Mouse (Mus musculus) right cerebral cortex, adult 18-20 months (tissue): ENCODE data around the gene Nudt9.
"Not testable (repeated sequence)": the region's sequence is repeated elsewhere in the genome, so short reads cannot be mapped to it uniquely, and the experiment has no call there.

Experiments
- DNase-seq: peaks from one replicate; pipeline ENCODE4 v3.0.0; 2022; ENCODE audit warnings: mixed read lengths

The Nudt9 gene

DNA sequence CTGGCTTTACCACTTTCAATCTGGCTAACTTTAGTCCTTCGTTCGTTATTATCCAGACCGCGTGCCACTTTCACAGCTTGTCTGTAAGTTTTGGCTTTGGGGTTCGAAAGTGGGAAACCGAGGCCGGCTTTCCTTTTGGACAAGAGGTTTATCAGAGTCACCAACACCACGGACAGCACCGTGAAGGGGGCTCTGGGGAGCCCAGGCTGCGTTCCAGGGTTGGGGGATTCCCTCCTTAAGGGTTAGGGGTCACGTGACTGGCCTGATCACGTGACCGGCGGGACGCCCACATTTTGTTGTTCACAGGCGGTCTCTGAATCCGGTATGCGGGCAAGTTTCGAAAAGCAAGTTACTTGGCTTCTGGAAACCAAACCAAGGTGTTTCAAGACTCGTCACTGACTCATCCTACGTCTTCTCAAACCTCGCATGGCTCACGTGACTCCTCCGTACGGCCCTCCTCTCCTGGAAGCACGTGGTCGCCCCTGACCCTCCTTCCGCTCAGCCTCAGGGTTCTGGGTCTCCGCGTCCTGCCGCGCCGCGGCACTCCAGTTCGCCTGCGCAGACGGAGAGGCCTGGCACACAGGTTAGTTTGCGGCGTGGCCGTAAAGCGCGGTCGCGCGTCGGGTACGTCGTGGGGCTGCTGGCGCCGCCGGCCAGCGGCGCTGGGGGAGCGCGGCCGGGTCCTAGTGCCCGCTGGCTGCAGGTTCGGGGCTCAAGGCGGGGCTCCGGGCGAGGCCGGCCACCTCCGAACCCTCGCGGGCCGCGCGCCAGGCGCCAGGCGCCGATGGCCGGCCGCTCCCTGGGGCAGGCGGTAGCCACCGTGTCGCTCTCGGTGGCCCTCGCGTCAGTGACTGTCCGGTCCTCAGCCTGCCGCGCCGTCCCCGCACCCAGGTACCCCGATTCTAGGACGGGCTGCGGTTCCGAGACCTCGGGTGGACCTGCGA is at the start of gene Nudt9:
Gene Nudt9, plus strand, starts transcription at position 51 of the 944 bp plus-strand sequence.
- peak; percentile 99 for DNase-seq

GRCm38 (mm10) chr5:103998739-103999138 is 47.4 kb upstream of the Nudt9 start:
- peak; percentile 14 for DNase-seq

DNA sequence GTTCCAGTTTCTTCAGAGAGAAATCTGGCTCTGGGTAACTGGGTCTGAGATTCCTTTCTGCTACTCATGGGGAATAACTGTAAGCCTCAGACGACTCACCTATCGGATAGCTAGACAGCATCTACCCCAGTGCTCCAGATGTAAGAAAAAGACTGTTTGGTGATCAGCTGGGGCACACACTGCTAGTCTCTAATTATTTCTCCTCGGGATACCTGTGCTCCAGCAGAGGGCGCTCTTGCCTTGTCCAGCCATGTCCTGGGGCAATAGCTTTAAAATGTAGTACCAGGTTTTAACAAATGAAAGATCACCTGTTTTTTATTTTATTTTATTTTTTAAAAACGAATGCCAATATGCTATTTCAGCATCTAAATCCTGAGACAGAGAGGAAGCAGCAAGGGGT is 46.4 kb upstream of the Nudt9 start:
- DNase-seq: peak; percentile 76

GRCm38 (mm10) chr5:104002549-104003255 is 43.4 kb upstream of the Nudt9 start:
- DNase-seq: no peak

GRCm38 (mm10) chr5:104003256-104003931 is 42.7 kb upstream of the Nudt9 start:
- DNase-seq: no peak

DNA sequence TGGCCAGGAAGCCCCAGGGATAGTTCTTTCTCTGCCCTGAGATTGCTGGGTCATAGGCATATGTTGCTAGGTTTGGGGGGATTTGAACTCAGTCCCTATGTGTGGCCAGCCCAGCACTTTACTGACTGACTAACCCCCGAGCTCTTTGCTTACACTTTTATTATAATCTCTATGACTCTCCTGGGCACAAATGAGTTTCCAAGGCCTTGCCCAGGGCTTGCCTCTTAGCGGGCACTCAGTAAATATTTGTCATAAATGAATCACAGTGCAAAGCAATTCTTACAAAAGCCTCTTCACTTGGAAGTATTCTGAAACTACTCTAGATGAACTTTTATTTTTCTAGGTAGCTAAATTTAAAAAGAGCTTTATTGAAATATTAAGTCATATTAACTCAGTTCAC is 42.2 kb upstream of the Nudt9 start:
- DNase-seq: no peak

- DNase-seq: no peak
These were observed 39.3 kb upstream of the Nudt9 start for GRCm38 (mm10) chr5:104006811-104007210.

DNA sequence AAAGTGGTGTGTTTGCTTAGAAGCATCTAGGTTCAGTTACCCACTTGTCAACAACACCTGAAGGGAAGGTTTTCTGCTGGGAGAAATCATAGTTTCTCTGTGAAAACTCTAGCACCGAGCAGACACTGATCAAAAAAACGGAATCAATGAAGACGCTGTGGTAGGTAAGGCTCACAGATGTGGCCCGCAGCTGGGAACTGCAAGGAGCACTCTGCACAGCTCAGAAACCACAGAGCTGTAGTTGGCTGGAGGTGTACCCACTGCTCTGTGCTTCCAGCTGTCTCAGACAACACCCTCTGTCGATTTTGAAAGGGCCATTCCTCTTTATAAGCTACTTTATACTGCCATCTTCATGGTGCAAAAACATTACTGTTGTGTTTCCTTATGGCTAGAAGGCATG is 38.3 kb upstream of the Nudt9 start:
- DNase-seq: no peak

- DNase-seq: no peak
These were observed 36.7 kb upstream of the Nudt9 start for GRCm38 (mm10) chr5:104009421-104009820.

DNA sequence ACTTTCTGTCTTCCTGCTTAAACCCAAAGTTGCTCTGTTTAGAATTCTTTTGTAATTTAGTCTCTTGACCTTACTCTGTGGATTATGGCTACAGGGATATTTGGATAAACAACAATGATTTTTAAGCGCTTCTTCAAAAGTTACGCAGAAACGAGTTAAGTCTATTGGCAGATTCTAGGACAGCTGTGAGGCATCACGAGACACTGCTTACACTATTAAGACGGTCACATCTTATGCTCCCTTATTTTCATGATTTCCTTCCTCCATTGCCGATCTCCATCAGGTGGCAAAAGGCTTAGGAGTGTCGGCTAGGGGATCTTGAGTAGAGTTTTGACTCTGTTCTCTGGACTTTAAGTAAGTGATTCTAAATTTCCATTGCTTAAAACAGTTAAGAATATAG is 35.8 kb upstream of the Nudt9 start:
- no peak for DNase-seq

GRCm38 (mm10) chr5:104011419-104011818 is 34.7 kb upstream of the Nudt9 start:
- DNase-seq: no peak

- DNase-seq: peak; percentile 71
These were observed 24.3 kb upstream of the Nudt9 start, which contains the start of gene Hsd17b11 for GRCm38 (mm10) chr5:104021597-104022378. Gene Hsd17b11 (minus strand): TSS chr5:104021919.

DNA sequence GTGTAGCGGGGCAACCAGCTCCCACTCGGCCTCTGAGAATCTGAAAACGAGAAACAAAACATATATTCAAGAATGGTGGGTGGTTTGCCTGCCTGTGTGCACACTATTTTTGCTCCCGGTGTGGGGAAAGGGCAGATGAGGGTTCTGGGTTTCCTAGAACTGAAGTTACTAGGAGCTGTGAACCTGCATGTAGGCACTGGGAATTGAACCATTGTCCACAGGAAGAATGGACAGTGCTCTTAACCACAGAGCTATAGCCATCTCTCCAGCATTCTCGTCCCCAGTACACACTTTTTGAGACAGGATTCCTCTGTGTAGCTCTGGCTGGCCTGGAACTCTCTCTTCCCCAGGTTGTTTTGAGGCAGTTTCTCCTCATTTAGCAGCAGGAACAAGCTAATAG is 23.5 kb upstream of the Nudt9 start:
- no peak for DNase-seq

GRCm38 (mm10) chr5:104023289-104024020 is 22.7 kb upstream of the Nudt9 start:
- no peak for DNase-seq

DNA sequence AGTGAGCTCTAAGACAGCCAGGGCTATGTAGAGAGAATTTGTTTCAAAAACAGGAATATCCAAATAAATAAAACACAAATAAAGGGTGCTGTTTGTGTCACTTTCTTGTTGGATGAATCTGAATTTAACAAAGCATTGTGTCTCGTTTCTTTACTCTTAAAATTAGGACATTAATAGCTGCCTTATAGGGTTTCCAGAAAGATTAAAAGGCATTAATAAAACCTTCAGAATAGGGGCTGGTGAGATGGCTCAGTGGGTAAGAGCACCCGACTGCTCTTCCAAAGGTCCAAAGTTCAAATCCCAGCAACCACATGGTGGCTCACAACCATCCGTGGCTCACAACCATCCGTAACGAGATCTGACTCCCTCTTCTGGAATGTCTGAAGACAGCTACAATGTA is 21.9 kb upstream of the Nudt9 start:
- not testable (repeated sequence) for DNase-seq

GRCm38 (mm10) chr5:104024762-104025161 is 21.3 kb upstream of the Nudt9 start:
- DNase-seq: no peak

DNA sequence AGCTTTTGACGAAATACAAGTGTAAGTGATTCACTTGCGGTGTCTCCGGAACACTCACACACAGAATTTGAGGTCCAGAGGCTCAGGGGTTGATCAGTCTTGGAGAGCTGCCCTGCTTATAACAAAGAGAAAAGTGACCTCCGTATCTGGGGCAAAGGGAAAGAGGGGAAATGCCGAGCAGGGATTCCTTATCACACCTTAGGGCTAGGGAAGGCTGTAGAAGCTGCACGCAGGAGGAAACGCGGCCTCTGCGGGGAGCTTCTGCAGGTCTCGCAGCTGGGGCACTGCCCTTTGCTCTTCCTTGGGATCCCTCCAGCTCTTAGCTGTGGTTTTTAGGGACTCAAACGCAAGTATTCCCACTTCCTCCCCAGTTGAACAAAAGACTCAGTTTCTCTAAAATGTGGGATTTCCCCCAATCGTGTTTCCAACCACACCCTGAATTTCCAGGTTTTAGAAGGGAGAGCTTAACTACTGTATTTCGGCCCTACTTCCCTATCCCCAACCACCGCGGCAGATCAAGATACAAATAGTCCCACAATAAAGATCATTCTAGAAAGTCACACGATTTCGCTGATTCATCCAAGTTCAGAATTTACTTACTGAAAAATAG is 20.8 kb upstream of the Nudt9 start:
- no peak for DNase-seq

DNA sequence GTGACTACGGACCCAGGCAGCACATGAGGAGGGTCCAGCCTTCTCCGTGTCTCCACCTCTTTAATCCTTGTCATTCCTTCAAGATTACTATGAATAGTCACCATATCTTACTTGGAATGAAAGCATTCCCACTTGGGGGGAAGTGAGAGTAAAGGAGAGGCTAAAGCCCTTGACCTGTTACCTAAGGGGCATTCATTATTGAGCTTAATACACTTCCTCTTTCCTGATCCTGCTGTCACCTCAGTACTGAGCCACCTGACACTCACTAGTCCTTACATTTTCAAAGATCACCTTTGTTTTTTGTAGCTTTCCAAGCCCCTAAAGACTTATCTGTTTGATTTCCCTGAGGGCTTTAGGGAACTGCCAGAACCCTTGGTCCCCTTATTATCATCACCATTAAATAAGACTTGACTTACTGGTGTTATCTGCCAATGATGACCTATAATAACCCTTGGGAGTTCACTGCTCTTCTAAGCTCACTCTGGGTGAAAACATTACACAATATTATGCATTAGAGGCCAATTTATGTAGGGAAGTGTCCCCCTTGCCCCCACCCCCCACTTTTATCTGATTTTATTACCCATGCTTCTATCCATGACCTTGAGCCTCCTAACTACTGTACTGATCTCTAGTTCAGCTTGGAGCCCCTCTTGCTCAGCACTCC is 13.5 kb upstream of the Nudt9 start:
- no peak for DNase-seq

GRCm38 (mm10) chr5:104035066-104035465 is 11.0 kb upstream of the Nudt9 start:
- DNase-seq: no peak

DNA sequence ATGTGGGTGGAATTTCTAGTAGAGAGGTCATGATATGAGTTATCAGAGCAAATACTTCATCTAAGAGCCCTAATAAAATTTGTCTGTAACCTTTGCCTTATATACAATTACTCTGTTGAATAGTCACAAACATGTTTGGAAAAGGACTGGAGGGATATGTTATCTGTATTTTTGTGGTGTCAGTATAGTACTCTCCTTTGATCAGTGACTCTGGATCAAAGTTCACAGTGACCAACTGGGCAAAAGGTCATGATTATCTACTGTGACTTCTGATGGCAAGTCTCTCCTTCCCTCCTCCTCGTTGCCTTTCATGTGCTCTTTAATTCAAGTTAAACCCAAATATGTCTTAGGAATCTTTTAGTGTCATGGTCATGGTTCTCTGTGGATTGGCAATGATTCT is 10.3 kb upstream of the Nudt9 start:
- DNase-seq: no peak

DNA sequence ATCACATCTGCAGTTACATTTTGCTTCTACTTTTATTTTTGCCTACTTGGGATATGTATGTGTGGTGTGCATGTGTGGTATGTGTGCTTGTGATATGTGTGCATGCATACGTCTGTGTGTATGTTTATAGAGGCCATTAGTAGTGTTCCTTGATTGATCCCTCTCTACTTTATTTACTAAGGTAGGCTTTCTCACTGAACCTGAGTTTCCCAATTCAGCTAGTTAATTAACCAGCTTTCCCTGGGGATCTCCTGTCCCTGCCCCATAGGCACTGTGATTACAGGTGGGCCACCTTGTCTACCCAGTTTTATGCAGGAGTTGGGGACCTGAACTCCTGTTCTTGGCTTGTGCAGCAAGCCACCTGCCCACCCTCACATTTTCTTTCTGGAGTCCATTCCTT is 9.4 kb upstream of the Nudt9 start:
- no peak for DNase-seq
